Mouse (Mus musculus): ENCODE results near the gene Prpf38a. TPM values are rescaled to one million over a fixed set of nuclear protein-coding genes. Genes with fewer than 3 reads are reported as not detected.

Prpf38a gene
- 5.3 and 8.6 TPM in 2 replicates for polyA plus RNA-seq (2012; rRNA removed; ENCODE audit: low replicate concordance)

GRCm38 (mm10) chr4:108578840-108579742, at the start of gene Prpf38a, which contains the start of gene Orc1:
TSS of gene Prpf38a (minus strand) at chr4:108579336.
TSS of gene Orc1 (plus strand) at chr4:108579423.

GRCm38 (mm10) chr4:108619587-108620341, 40.6 kb upstream of the Prpf38a start, which contains the start of gene Cc2d1b:
TSS of gene Cc2d1b (plus strand) at chr4:108619940.

Other genes starting within 250 kb of the Prpf38a start
- gene Shisal2a, start 196.0 kb downstream of the Prpf38a start, polyA plus RNA-seq (2012; rRNA removed; ENCODE audit: low replicate concordance), result 0.68 TPM in 1 of 2 replicates, not detected in the other
- gene Gpx7, start 172.4 kb downstream of the Prpf38a start, polyA plus RNA-seq (2012; rRNA removed; ENCODE audit: low replicate concordance), result 44.6 and 53.7 TPM in 2 replicates
- 23.6 and 41.3 TPM in 2 replicates for gene Tut4, start 119.9 kb downstream of the Prpf38a start, polyA plus RNA-seq (2012; rRNA removed; ENCODE audit: low replicate concordance)
- gene Orc1, start 87 bp upstream of the Prpf38a start, polyA plus RNA-seq (2012; rRNA removed; ENCODE audit: low replicate concordance), result 0.24 and 1.8 TPM in 2 replicates
- 31.0 and 51.6 TPM in 2 replicates for gene Cc2d1b, start 40.6 kb upstream of the Prpf38a start, polyA plus RNA-seq (2012; rRNA removed; ENCODE audit: low replicate concordance)
- gene 3110021N24Rik, start 140.3 kb upstream of the Prpf38a start, polyA plus RNA-seq (2012; rRNA removed; ENCODE audit: low replicate concordance), result 0.08 and 0.10 TPM in 2 replicates
- 6.1 and 9.8 TPM in 2 replicates for gene Zfyve9, start 201.5 kb upstream of the Prpf38a start, polyA plus RNA-seq (2012; rRNA removed; ENCODE audit: low replicate concordance)